Mouse (Mus musculus): ENCODE results near the gene Lcn3. TPM values are rescaled to one million over a fixed set of nuclear protein-coding genes. Genes with fewer than 3 reads are reported as not detected.

The Lcn3 gene
- polyA plus RNA-seq, 1 experiment: not detected

DNA sequence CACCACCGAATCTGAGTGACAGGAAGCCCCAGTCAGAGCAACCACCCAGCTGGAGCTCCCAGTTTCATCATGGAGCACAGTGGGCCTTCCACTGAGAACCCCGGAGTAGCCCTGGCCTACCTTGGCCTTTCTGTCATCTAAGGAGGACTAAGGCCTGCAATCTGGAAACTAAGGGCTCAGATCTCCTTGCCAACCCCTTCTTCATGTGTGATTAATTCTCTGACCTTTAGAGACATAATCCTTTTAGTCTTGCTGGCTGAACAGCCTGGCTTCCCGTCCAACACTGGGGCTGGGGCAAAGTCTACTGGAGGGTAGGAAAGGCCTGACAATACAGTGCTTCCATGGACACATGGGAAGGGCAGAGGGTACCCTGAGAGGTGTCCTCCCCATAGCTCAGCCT, 10.6 kb downstream of the Lcn3 start:
- Histone ChIP-seq H3K4me1 (ENCODE audit: control insufficient read depth, insufficient read depth, low read length) (no peaks in the 10 kb centered on the region), H3K27ac (ENCODE audit: insufficient read depth, low read length) (no peak overlapping the region), H3K4me3 (ENCODE audit: insufficient read depth, low read length) (no peak overlapping the region)
- TF ChIP-seq CTCF (IDR thresholded peaks at IDR 0.05; ENCODE audit: extremely low read depth, insufficient read depth, low read length): no peak
- no peak for TF ChIP-seq POLR2A (IDR thresholded peaks at IDR 0.05; ENCODE audit: extremely low read depth, insufficient read depth, low read length)

DNA sequence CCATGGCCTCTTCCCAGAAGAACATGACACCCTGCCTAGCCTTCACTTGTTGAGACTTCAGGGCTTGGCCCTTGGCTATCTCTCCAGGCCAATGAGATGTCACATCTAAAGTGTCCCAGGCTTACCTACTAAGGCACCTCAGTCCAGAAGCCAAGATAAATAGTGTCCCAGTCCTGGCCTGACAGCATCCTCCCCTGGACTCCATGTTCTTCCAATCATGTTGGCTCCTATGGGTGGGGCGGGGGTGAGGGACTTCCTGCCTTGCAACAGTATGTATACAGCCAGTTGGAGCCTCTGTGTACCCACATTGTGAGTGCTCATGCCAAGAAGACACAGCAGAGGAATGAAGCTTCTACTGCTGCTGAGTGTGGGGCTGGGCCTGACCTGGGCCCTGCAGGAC, 11.3 kb downstream of the Lcn3 start, which contains the start of gene Lcn11:
TSS of gene Lcn11 (plus strand) at position 301 of the 400 bp plus-strand sequence.
- H3K4me3 ChIP-seq (ENCODE audit: insufficient read depth, low read length): no peak within 1 kb of the TSS
- no peak within 1 kb of the TSS for H3K27ac ChIP-seq (ENCODE audit: insufficient read depth, low read length)
- H3K4me1 ChIP-seq (ENCODE audit: control insufficient read depth, insufficient read depth, low read length): no peaks in the 10 kb centered on the region
- TF ChIP-seq CTCF (IDR thresholded peaks at IDR 0.05; ENCODE audit: extremely low read depth, insufficient read depth, low read length): no peak
- no peak for TF ChIP-seq POLR2A (IDR thresholded peaks at IDR 0.05; ENCODE audit: extremely low read depth, insufficient read depth, low read length)

DNA sequence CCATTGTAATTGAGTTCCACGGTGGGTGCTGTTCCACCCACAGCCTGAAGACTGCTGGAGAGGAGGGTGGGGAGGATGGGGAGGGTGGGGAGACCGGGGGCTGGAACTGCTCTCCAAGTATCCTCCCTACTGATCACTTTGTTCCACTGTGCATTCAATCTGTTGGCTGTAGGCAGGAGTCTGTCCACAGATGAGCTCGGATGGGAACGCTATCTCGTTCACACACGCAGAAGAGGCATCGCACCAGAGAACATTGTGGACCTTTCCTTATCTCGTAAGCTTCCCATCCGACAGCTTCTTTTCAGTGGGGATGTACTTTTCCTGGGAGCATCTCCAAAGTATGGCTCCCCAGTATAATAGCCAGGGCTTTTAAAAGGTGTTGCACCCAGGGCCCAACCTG, 13.7 kb downstream of the Lcn3 start:
- Histone ChIP-seq H3K27ac (ENCODE audit: insufficient read depth, low read length) (no peak overlapping the region), H3K4me1 (ENCODE audit: control insufficient read depth, insufficient read depth, low read length) (no peaks in the 10 kb centered on the region), H3K4me3 (ENCODE audit: insufficient read depth, low read length) (no peak overlapping the region)
- TF ChIP-seq POLR2A (IDR thresholded peaks at IDR 0.05; ENCODE audit: extremely low read depth, insufficient read depth, low read length) (no peak), CTCF (IDR thresholded peaks at IDR 0.05; ENCODE audit: extremely low read depth, insufficient read depth, low read length) (no peak)

DNA sequence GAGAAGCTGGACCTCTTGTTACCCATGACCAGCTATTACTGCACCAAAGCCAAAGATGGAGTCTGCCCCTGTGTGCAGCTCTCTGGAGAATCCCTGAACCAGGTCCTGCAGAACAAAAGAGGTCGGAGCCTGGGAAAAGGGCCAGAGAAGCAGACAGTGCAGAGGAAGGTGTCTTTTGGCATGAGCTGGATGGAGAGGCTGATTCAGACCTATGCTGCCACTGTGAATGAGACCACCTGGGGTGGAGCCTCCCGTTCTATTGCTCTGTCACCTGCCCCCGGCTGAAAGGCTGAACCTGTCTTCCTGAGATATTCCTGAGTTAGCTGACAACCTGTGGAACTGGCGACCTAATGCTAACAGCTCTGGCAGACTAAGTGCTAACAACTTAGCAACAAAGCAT, 15.6 kb downstream of the Lcn3 start:
- Histone ChIP-seq H3K4me1 (ENCODE audit: control insufficient read depth, insufficient read depth, low read length) (no peaks in the 10 kb centered on the region), H3K4me3 (ENCODE audit: insufficient read depth, low read length) (no peak overlapping the region), H3K27ac (ENCODE audit: insufficient read depth, low read length) (no peak overlapping the region)
- TF ChIP-seq CTCF (IDR thresholded peaks at IDR 0.05; ENCODE audit: extremely low read depth, insufficient read depth, low read length): no peak

DNA sequence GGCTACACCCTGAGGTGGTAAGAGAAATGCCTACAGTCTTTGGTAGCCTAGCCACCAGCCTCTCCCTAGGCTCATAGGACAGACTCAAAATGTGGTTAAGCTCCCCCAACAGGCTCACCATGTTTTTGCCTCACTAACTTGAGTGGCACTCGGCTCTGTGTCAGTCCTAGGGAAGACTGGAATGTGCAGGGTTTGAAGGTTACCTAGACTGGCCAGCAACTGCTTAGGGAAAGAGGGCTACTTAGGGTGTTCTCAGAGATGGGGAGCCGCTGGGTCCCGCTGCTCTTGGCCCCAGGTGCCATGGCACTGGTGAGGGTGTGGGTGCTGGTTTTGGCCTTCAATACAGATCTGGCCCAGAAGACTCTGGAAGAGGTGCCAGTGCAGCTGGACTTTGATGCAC, 16.6 kb downstream of the Lcn3 start, which contains the start of gene Gm13539:
TSS of gene Gm13539 (plus strand) at position 301 of the 400 bp plus-strand sequence.
- no peak within 1 kb of the TSS for H3K27ac ChIP-seq (ENCODE audit: insufficient read depth, low read length)
- H3K4me1 ChIP-seq (ENCODE audit: control insufficient read depth, insufficient read depth, low read length): no peaks in the 10 kb centered on the region
- H3K4me3 ChIP-seq (ENCODE audit: insufficient read depth, low read length): no peak within 1 kb of the TSS
- TF ChIP-seq POLR2A (IDR thresholded peaks at IDR 0.05; ENCODE audit: extremely low read depth, insufficient read depth, low read length) (no peak), CTCF (IDR thresholded peaks at IDR 0.05; ENCODE audit: extremely low read depth, insufficient read depth, low read length) (no peak)

DNA sequence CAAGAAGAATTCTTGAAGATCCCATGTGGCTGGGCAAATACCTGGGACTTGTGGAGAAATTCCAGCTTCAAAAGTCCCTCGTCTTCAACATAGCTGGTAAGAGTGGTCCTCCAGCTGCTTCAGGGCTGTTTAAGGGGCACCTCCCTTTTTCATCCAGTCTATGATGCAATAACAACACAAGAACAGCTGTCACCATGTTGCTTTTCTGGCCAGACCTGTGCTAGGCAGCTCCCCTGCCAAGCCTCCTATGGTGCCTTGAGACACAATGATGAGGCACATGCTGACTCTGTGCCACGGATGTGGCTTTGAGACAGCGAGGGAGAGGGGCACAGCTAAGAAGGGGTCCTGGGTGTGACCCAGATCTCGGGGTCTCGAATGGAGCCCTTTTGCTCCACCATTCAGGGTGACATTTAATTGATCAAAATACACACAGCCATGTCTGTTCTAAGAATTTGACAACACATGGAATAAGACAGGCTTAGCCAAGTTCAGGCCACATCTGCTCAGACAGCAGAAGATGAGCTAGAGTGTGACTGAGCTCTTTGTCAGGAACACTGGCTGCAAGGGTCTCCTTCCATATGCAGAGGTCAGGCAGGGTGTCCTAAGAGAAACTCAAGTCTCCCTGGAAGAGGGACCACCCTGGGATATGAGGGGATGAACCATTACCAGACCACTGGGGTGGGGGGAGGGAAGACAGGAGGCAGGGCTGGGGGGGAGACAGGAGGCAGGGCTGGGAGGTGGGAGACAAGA, 20.4 kb downstream of the Lcn3 start:
- no peak overlapping the region for H3K27ac ChIP-seq (ENCODE audit: insufficient read depth, low read length)
- no peak overlapping the region for H3K4me3 ChIP-seq (ENCODE audit: insufficient read depth, low read length)
- TF ChIP-seq CTCF (IDR thresholded peaks at IDR 0.05; ENCODE audit: extremely low read depth, insufficient read depth, low read length) (no peak), POLR2A (IDR thresholded peaks at IDR 0.05; ENCODE audit: extremely low read depth, insufficient read depth, low read length) (no peak)
- no peaks in the 10 kb centered on the region for H3K4me1 ChIP-seq (ENCODE audit: control insufficient read depth, insufficient read depth, low read length)

DNA sequence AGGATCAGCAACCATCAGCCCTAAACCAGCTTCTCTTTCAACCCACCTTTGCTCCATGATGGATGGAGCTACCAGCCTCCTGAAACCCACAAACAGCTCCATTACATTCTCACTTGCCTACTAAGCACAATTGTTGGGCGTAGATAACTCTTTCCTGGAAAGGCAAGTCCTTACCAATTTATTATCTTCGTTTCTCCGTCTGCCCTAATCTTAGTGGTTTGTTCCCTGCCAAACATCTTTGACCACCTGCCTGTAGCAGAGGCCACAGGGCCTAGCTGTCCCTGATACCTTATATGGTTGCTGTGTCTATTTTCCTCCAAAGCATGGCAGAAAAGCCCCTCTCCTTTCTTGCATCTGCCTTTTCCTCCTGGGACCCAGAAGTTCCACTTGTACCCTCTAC, 23.7 kb downstream of the Lcn3 start:
- Histone ChIP-seq H3K4me3 (ENCODE audit: insufficient read depth, low read length) (no peak overlapping the region), H3K4me1 (ENCODE audit: control insufficient read depth, insufficient read depth, low read length) (no peaks in the 10 kb centered on the region), H3K27ac (ENCODE audit: insufficient read depth, low read length) (no peak overlapping the region)
- TF ChIP-seq POLR2A (IDR thresholded peaks at IDR 0.05; ENCODE audit: extremely low read depth, insufficient read depth, low read length): no peak
- TF ChIP-seq CTCF (IDR thresholded peaks at IDR 0.05; ENCODE audit: extremely low read depth, insufficient read depth, low read length): no peak

DNA sequence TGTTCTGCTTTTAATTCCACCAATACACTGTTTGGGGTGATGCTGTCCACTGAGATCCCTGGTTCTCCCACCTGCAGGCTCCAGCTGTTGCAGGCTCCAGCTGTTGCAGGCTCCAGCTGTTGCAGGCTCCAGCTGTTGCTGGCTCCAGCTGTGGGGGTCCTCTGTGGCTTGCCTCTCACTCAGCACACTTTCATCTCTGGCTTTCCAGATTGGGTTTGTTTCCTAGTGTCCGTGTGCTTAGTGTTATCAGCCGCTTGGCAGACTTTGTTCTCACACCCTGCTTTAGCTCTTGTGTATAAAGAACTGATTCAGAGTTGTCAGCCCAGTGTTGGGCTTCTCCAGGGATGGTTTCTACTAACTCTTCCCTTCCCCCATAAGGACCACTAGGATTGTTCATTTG, 32.3 kb downstream of the Lcn3 start:
- H3K4me3 ChIP-seq (ENCODE audit: insufficient read depth, low read length): no peak overlapping the region
- H3K27ac ChIP-seq (ENCODE audit: insufficient read depth, low read length): no peak overlapping the region
- TF ChIP-seq POLR2A (IDR thresholded peaks at IDR 0.05; ENCODE audit: extremely low read depth, insufficient read depth, low read length) (no peak), CTCF (IDR thresholded peaks at IDR 0.05; ENCODE audit: extremely low read depth, insufficient read depth, low read length) (no peak)
- H3K4me1 ChIP-seq (ENCODE audit: control insufficient read depth, insufficient read depth, low read length): no peaks in the 10 kb centered on the region

DNA sequence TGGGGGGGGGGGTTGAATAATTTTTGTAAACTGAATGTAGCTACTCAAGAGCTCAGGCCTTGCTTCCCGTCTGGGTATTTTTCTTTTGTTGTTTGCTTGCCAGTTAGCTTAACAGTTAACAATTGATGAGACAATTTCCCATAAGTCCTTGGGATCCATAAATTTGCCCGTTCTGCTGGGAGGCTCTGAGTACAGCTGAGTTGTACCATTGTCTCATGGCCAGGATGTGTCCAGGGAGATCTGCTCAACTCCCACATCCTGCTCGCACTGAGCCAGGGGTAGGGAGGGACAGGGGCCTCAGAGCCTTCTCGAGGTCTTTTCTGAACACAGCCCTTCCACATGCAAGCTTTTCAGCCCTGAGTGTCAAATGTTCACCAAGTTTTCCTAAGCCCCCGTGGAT, 32.7 kb downstream of the Lcn3 start:
- no peak overlapping the region for H3K4me3 ChIP-seq (ENCODE audit: insufficient read depth, low read length)
- no peak overlapping the region for H3K27ac ChIP-seq (ENCODE audit: insufficient read depth, low read length)
- no peak for TF ChIP-seq CTCF (IDR thresholded peaks at IDR 0.05; ENCODE audit: extremely low read depth, insufficient read depth, low read length)
- TF ChIP-seq POLR2A (IDR thresholded peaks at IDR 0.05; ENCODE audit: extremely low read depth, insufficient read depth, low read length): no peak
- no peaks in the 10 kb centered on the region for H3K4me1 ChIP-seq (ENCODE audit: control insufficient read depth, insufficient read depth, low read length)

DNA sequence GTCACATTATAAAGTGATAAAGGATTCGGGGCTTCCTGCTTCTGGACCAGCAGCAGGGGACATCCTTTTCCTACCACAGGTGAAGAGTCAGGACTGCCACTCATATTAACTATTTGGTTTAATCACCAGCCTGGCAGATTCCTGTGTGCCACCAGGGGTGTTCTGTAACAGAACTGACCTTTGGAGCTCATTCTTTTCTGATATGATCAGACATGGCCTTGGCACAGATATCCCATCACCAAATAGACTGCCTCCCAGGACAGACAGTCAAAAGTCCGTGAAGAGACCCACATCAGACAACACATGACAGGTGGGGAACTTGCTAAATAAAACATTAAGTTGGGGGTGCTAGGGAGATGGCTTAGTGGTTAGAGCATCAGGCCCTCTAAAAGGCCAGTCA, 46.3 kb downstream of the Lcn3 start:
- no peak overlapping the region for H3K27ac ChIP-seq (ENCODE audit: insufficient read depth, low read length)
- no peak overlapping the region for H3K4me3 ChIP-seq (ENCODE audit: insufficient read depth, low read length)
- TF ChIP-seq POLR2A (IDR thresholded peaks at IDR 0.05; ENCODE audit: extremely low read depth, insufficient read depth, low read length) (no peak), CTCF (IDR thresholded peaks at IDR 0.05; ENCODE audit: extremely low read depth, insufficient read depth, low read length) (no peak)
- H3K4me1 ChIP-seq (ENCODE audit: control insufficient read depth, insufficient read depth, low read length): no peaks in the 10 kb centered on the region

Measured in cortical plate, adult 2 months (tissue).